Mouse (Mus musculus): ENCODE data around the gene Ptbp1.

The Ptbp1 gene

DNA sequence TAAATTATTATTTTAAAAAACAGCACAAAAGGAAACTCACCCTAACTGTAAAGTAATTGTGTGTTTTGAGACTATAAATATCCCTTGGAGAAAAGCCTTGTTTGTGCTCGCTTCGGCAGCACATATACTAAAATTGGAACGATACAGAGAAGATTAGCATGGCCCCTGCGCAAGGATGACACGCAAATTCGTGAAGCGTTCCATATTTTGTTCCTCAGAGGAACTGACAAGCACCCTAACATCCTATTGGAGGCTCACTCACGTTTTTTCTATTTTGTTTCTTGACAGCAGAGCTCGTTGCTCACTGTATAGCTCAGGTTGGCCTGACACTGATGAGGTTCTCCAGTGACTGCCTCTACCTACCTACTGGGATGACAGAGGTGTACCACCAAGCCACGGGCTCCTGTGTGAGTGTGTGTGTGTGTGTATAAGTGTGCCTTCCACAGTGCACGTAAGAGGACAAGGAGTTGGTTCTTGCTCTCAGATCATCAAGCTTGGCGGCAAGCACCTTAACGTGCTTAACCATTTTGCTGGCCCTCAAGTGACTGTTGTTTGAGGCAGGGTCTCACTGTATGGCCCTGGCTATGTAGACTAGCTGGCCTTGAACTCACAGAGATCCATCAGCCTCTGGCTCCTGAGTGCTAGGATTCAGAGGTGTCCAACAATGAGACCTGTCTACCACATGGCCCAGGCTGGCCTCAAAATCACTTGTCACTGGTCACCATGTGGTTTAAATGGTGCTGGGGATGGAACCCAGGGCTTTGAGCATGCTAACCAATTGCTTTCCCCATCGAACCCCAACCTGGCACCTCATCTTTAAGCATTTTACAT is 55.1 kb downstream of the Ptbp1 start:
- in situ Hi-C loops (cut with MboI, MseI), result loop anchor here in 1 of 2 experiments (10.0 kb wide), 1 partner anchor 485 kb away; no protein-coding TSS in a partner anchor

DNA sequence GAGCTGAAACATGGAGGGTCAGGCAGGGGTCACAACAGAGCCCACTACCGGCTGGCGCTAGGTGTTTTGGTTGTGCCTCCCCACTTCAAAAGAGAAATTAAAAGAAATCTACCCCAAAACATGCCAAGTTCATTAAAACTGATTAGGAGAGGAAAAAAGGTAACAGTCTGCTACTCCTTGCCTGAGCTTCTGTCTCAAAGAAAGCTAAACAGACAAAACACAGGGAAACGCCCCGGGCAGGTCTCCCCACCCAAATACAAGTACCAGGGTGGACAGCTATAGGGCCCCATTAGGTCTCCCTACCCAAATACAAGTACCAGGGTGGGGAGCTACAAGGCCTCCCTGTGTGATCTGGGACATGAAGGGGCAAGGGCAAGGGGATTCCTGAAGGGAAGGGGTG is 56.3 kb downstream of the Ptbp1 start, which contains the start of gene Gm26602:
Gene Gm26602, plus strand, starts transcription at position 301 of the 400 bp plus-strand sequence.
- in situ Hi-C loops (cut with MboI, MseI), result no loop called here

GRCm38 (mm10) chr10:79912412-79912811 is 58.2 kb downstream of the Ptbp1 start:
- in situ Hi-C loops (cut with MboI, MseI), result no loop called here

Data from T-helper 17 cell (primary cell).